Mouse (Mus musculus) lung, postnatal 0 days (tissue): ENCODE data around the gene Ell2.

ENCODE experiments used
- CTCF ChIP-seq: IDR thresholded peaks from 2 replicates; pipeline ENCODE4 v1.5.1; 2016; ENCODE audit warnings: antibody characterized with exemption, mild to moderate bottlenecking
- EP300 ChIP-seq: IDR thresholded peaks from 2 replicates; pipeline ENCODE4 v1.6.1; 2016; ENCODE audit warnings: antibody characterized with exemption, mild to moderate bottlenecking, control low read depth

DNA sequence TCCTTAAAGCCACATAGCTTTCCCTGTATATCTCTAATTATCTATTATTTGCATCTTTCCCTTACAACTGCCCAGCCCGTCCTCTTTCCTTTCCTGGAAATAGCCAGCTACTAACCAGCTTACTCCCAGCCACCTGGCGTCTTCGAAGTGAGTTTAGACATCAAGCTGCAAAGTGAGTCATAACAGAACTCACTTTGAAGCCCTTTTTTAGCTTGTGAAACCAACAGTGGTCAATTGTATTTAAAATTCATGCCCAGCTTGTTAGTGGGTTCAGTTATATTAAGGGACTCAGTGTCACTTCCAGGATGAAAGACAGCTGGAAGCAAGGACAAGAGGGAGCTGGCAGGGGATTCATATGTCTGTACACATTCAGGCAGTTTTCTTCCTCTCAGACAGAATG, 33.5 kb downstream of the Ell2 start:
- no peak for TF ChIP-seq CTCF
- no peak for TF ChIP-seq EP300
